Mouse (Mus musculus): Measurements from ENCODE around the gene Smim26.

Gene Smim26

GRCm38 (mm10) chr2:144637204-144637603 lies 43.4 kb downstream of the Smim26 start:
- no peak for DNase-seq (ENCODE audit: low spot score)

DNA sequence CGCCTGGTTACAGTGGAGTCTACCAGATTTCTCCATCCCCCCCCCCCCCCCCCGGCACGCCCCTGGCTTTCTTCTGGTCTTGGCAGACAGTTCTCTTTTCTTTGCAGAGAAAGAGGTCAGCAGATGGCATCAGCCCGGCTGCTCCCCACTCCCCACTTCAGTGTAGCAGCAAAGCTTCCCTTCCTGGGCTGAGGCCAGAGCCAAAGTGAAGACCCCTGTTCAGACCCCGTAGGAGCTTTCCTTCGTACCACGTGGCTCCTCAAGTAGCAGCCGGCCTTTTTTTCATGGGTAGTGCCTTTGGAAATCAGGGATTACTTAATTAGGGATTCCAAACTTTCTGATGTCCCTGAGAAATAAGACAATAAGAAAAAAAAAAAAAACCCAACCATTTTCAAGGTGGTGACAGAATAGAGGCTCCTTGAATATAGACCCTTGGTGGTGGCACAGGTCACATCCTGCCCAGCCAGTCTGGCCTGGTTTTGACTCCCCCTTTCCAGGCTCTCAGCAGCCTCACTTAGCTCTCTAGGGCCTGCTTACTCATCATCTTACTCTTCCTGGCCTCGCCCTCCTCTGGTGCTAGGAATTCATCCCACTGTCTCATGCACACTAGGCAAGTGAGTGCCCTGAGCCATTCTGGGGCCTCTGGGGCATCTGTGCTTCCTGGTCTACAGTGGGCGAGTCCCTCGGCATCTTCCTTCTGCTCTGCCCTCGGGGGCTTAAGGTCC lies 44.0 kb downstream of the Smim26 start:
- no peak for DNase-seq (ENCODE audit: low spot score)

DNA sequence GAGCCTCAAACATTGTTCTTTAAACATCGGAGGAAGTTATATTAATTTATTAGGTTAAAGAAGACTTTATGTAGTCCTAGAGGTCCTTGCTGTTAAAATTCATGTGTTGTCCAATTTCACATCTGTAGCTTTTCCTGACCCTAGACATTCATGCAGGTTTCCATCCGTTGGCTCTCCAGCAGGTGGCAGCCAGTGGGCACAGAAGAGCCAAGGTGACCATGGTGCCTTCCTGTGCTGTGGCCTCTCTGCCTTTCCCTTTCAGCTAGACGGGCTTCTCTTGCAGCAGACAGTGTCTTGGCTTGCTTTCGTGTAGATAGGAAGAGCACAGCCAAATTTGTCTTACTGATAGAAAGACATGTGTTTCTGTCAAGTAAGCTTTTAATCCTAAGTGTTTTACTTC lies 44.9 kb downstream of the Smim26 start:
- DNase-seq (ENCODE audit: low spot score): no peak

DNA sequence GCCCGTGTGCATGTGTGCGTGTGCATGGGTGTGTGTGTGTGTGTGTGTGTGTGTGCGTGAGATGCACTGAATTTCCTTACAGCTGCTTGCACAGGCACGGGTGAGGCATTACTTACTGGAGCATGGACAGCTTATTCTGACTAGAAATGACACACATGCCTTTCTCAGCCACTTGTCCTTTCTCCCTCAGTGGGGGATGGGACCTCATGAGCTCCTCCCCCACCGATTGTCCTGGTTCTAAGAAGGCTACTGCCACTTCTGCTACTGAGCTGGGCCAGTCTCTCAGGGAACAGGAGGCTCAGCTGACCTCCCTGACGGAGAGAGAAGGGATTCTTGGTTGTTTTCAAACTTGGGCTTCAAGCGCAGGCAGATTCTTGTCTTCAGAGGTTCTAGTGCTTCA lies 46.2 kb downstream of the Smim26 start:
- DNase-seq (ENCODE audit: low spot score): no peak

DNA sequence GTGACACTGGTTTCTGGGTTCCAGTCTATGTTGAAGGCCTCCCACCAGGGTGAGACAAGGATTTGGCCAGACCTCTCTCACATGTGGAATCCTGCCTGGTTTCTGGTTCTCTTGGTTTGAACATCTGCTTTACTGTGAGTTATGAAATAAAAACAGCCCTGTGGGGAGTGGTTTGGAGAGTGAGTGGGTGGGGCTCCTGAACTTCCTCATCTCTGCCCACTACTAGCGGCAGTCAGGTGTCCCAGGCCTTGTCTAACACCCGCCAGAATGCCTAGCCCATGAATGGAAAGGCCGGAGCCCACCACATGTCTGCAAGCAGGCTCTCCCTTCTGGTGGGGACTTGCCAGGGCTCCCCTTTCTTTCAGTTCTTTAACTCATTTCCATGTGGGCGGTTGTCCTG lies 48.1 kb downstream of the Smim26 start:
- no peak for DNase-seq (ENCODE audit: low spot score)

All from testis, postnatal 14 days (tissue).